Mouse (Mus musculus) R1 (cell line): Measurements from ENCODE around the gene Cdk12.

ENCODE experiments used
- DNase-seq: peaks from one replicate; pipeline ENCODE4 v3.0.0-alpha.2; 2018; ENCODE audit warnings: low read depth, low spot score

Gene Cdk12

DNA sequence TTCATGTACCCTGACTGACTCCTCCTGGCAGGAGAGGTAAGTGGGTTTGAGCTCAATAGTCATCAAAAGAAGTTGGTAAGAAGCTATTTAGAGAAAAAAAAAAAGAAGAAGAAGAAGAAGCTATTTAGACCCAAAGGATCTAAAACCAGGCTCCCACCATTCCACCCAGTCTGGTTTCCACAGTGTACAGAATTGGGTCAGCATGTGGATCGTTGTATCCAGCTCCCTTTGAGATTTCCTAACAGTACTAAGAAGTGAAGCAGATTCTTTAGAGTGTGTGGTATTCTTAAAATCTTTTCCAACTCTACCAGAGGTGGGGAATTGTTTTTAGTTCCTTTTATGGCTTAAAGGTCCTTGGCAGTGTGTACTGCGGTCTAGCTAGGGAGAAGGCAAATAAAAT is 50.9 kb downstream of the Cdk12 start:
- DNase-seq: no peak

DNA sequence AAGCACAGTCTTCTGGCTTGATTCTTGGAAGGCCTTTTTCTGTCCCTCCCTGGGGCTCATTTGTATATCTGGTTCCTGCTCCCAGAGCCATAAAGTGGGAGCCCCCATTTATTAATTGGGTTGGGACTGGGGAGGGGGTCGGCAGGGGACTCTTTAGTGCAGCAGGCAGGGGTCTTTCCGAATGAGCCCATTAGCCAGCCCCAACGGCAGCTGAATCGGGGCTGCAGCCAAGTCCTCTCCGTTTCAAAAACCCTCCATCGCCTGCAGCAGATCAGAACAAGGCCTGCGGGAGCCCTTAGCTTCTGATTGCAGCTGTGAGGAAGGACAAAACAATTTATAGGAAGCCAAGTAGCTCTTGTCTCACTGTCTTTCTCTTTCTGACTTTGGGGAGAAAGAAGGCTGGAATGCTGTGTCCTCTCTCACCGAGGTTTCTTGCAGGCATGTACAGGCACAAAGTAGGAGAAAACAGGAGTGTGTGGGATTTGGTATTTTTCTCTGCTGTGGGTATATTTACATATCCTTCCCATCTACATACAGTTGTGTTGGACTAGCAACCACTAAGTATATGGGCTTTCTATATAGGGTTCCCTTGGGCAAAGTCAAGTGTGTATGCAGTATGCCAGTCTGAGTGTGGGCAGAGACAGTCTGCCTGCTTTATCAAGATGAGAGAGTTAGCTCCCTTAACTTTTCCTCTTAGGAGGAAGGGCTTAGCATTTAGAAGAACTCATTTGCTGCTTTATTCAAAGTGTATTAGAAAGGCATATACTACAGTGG is 58.0 kb downstream of the Cdk12 start:
- DNase-seq: no peak

DNA sequence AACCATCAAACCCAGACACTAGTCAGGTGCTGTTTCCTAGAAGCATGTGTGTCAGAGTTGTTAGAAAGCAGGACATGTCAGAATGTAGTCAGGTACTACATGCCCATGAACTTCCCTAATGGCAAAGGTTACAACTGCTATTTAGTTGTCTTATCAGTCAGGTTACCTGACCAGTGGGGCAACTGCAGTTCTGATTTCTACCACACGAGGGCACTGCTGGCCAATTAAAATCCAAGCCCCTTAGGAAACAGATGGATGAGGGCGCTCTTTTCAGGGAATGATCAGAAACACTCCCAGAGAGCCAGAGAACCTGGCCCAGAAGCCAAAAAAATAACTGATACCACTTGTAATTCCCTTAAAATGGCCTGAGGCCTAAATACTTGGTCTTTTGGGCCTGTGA is 62.2 kb downstream of the Cdk12 start:
- DNase-seq: peak; percentile 82

DNA sequence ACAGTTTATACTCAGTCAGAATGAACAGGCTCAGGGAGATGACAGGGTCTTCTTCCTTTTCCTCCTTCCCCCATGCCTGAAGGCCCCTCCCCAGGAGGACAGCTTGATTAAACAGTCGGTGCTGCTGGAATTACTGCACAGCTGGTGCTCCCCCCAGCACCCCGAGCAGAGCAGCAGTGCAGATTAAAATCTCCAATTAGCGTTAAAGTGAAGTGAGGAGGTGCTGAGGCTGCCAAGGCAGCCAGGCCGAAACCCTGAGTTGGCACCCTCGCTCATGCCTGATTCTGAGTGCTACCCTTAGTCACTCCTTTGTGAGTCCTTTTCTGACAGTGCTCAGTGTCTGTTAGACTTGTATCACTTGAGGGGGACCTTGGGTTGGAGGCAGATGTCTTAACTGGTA is 63.0 kb downstream of the Cdk12 start:
- no peak for DNase-seq

DNA sequence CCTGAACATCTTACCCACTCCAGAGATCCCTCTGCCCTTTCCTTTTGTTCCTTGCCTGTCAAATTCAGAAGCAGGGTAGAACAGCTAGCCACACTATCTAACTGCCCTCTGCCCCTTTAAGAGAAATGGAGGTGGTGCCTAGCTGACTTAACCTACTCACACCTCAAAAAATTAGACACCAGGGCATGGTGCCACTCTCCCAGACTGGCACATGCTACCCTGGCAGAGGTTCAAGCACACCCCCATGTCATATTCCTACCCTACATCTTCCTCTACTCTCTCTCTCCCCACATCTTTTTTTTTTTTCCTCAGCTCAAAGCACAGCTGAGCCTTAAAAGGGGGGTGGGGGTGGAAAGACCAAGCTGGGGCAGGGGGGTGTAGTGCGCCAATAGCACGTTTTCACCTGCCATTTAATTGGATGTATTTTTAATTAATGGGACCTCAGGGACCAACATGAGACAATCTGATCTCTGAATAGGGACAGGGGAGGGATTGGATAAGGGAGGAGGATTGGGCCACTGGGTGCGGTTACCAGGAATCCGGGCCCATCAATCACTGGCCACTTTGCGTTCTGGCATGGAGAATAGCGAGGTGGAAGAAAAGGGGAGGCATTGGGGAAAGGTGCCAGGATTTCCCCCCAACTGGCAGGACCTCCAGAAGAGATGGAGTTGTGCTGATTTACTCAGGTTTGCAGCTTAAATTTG is 64.0 kb downstream of the Cdk12 start:
- no peak for DNase-seq

DNA sequence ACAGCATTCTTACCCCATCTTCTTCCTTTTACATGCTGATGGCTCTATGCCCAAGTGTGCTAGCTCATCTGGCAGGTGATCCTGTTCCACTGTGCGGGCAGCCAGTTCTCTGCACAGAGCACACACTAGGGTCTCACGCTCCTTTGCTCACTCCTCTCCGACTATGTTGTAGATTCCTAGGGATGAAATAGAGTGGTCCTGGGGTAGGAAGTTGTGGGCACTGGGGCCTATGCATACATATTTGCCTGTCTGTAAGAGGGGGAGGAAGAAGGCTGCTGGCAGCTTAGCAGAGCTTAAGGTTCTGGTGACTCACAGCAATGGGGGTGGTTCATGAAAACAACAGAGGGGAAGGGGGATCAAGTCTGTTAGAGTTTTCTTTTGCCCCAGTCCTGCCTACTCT is 67.2 kb downstream of the Cdk12 start:
- DNase-seq: no peak

DNA sequence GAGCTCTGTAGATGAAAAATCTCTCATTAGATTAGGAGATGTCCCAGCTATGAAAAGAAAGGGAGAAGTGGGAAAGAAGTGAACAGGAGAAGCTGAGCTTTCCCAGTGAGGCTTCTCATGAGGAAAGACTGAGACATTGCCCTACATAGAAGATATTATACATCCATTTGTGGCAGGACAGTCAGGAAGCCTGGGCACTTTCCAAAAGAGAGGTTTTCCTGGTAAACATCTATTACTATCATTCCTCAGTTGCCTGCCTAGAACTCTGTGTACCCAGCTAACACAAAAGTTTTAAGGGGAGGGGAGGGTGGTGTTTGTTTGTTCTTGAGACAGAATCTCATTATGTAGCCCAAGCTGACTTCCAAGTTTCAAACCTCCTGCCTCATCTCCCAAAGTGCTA is 67.6 kb downstream of the Cdk12 start:
- no peak for DNase-seq

DNA sequence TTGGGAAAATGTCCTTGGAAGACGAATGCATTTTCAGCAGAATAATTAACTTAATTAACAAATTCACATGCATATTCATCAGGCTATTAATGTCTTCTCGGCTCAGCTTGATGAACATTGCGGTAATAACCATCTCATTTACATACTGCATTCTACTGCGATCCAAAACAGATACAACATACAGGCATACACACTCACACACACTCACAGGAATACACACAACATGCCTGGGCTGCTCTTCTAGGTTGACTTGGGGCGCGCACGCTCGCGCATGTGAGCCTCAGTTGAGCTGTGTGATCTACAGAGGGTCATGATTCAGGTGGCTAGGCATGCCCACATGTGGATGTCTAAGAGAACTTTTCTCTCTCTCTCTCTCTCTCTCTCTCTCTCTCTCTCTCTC is 80.9 kb downstream of the Cdk12 start:
- DNase-seq: no peak

DNA sequence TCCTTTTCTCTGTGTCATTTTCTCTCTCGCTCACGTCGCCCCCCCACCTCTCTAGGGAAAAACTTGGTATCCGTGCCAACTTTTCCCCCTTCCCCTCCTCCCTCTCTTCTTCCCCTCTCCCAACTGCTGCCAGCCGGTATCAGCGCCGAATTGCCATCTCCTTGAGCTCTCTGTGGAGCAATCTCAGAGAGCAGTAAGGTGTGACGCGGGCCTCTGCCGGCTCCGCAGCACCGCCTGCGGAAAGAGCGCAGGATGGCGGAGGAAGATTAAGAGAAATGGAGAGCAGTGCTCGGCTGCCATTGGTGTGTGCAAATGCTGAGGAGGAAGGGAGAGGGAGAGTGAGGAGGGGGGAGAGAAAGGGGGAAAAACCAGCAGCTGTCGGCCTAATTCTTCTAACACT is 81.4 kb downstream of the Cdk12 start:
- DNase-seq: peak; percentile 49

DNA sequence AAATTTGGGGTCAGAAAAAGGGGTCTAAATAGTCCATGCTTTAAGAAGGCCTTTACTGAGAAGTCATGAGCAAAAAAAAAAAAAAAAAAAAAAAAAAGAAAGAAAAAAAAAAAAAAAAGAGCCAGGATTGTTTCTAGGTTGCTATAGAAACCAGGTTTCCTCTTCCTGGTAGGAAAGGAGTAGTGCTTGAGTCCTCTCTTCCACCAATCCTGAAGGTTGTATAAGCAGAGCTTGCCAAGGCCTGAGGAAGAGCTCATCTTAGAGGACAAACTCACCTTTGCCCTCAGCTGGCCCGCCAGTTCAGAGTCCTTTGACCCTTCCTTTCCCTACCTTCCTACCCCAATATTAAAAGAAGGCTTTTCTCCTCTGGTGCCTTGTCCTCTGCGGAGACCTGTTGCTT is 82.5 kb downstream of the Cdk12 start:
- peak; percentile 53 for DNase-seq

DNA sequence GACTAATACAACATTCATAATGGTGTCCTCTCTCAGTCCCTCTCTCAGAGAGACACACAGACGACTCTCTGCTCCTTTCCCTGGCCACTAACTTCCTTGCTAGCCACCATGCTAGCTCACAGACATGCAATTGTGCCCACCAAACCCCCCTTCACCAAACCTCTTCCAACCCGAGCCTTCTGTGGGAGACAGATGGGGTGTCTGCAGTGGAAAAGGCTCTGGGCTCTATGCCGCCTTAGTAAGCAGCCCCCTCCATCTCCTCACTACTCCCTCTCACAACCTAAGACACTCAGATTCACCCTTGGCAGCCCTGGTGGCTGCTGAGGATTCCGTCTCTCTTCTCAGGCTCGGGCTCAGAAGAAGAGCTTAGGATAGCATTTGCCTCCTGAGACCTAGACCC is 84.7 kb downstream of the Cdk12 start:
- no peak for DNase-seq

DNA sequence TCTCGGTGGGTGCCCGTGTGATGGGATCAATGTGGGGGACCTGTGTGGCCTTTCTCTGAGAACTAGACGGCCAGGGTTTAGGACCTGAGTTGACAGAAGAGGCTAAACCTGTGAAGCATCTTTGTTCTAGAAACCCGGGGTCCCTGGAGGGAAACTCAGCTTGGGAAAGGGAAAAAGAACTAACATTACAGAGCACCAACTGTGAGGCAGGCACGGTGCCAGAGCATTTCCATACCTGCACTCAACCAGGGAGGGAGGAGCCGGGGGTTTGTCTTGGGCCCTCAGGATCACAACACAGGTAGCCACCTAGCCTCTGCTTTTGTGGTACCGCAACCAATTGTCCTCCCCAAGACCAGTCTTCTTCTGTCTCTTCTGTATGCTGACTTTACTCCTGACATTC is 85.1 kb downstream of the Cdk12 start:
- DNase-seq: no peak

DNA sequence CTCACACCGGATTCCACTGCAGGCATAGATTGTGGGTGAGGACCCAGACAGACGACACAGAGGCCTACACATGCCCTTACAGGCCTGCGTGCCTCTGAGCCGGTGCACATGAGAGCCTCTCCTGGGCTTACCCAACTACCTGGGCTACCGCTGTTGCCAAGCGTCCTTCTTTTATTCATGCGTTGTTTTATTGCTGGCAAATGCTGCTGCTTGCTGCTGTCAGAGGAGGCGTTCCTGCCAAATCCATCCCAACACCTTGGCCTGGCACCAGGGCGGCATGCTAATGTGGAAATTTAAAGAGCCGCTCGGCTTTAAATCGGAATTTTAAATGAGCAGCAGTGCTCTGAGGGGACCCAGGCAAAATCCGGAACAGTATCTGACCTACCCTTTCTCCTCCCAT is 87.0 kb downstream of the Cdk12 start:
- DNase-seq: no peak

DNA sequence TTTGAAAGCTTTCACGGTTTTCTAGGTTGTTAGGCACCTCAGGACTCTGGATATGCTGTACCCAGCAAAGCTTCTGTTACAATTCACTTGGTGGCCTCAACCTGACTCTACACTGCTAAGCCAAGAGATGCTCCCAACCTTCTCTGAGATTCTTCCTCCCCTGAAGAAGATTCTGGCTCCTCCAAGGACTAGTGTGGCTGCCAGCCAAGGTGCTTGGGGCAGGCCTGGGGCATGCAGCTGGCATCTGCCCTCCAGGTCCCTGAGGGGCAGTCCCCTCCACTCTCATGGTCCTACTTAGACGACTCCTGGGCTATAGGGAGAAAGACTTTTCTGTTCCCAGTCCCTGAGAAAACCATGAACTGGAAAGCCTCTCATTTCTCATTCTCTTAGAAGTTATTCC is 88.0 kb downstream of the Cdk12 start:
- no peak for DNase-seq

DNA sequence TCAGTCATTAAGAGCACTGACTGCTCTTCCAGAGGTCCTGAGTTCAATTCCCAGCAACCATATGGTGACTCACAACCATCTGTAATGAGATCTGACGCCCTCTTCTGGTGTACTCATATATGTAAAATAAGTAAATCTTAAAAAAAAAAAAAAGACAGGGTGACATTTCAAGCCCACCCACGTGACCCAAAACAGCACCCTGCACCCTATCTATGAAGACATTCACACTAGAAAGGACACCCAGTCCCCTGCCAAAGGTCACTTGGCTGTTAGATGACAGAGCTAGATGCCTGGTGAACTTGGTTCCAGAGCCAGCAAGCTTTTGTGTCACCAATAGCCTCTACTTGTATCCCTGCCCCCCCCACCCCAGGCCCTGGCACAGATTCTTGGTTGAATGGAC is 90.2 kb downstream of the Cdk12 start:
- no peak for DNase-seq

DNA sequence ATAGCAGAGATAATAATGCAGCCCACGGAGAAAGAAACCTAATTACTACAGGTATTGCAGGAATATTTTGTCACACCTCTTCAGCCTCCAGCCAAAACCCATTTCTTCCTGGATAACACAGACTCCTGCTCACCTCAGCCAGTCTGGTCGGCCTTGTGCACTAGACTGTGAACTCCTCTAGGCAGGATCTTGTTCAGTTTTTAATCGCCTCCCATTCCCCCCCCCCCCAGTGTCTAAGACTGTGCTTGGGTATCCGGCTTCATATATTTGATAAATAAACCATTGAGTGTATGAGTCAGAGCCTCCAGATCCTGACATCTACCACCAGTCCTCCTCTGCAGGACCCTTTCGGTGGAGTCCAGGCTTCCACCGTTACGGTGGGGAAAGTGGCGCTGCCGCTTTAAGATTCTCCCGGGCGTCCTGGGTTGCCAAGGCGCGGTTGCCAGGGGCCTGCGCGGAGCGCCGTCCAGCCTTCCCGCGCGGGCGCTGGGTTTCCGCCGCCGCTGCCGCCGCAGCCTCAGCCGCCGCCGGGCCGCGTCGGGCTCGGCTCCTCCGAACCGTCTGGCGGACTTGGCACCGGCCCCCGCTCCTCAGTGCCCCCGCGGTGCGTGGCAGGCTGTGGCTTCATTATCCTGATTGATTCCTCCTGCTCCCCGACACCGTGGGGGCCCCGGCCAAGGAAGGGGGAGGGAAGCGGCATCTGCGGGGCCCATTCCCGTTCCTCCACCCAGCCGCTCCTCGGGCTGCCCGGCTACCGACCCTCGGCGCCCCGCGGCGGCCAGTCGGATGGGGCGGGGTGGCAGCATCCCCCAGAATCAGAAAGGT is 91.5 kb downstream of the Cdk12 start:
- DNase-seq: peak; percentile 64

DNA sequence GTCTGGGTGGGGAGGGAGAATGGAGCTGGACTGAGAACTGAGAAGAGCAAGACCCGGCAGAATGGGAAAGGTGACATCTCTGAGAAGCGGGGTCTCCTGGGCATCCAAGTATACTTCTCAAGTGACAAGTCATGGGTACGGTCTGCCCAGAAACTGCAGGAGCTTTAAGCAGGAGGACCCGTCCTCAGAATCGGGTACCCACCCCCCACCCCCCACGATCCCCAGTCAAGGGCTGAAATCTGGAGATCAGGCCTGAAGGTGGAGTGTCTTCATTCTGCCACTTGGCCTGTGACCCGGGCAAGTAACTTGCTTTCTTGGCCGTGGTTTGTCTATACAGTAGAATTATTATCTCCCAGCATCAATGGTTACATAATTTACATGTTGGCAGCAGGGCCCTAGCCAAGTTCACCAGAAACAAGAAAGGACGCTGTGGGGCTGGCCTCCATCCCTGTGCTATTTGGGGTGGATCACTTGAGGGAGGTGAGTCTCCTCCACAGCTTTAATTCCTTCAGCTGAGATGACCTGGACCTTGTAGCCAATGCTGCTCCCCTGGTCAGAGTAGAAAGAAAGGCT is 92.2 kb downstream of the Cdk12 start:
- peak; percentile 25 for DNase-seq

DNA sequence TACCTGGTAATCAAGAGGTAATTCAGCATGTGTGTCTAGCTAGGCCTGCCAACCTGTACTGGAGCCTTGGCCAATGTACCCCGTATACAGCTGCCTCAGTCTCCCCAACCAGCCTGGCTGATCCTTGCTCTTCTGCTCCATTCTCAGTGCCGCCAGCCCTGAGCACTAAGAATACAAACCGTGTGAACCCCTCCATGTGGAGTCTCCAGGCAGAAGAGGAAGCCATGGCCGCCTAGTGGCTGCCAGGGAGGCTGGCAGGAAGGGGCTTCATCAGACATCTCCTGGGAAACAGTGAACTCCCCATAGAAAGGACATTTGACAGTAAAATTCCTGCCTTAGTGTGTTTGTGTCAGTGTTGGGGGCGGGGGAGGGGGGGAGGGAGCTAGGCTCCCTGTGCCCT is 93.4 kb downstream of the Cdk12 start:
- DNase-seq: peak; percentile 78

DNA sequence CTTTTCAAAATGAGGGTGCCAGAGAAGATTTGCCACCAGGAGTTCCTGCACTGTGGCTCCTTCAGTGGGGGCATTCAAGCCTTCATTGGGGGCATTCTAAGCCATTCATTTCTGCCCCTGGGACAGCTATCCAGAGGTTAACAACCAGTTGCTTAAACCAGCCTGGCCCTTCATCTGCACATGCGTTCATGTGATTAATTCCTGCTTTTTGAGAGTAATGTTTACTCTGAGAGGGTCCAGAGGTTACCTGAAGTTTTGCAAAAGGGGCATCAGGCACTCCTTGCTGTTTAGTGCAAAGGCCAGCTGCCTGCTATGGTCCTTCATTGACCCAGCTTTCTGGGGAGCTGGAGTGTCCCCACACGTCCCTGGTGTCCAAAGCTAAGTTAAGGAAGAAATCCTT is 94.1 kb downstream of the Cdk12 start:
- no peak for DNase-seq

DNA sequence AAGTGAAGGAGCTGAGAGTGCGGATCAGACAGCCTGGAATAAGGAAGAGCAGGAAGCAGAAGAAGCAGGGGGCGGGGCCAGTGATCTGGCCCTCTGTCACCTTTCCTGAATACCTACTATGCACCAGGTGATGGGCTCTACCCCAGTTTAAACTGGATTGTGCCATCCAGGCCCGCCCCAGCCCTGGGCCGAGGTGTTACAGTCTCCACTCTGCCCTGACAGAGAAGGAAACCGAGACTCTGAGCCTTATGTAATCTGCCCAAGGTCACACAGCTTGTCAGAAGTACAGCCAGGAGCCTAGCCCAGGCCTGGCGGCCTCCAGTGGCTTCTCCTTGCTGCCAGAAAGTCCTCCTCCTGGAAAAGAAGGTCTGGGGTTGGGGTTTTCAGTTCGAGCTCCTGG is 94.9 kb downstream of the Cdk12 start:
- DNase-seq: peak; percentile 81

DNA sequence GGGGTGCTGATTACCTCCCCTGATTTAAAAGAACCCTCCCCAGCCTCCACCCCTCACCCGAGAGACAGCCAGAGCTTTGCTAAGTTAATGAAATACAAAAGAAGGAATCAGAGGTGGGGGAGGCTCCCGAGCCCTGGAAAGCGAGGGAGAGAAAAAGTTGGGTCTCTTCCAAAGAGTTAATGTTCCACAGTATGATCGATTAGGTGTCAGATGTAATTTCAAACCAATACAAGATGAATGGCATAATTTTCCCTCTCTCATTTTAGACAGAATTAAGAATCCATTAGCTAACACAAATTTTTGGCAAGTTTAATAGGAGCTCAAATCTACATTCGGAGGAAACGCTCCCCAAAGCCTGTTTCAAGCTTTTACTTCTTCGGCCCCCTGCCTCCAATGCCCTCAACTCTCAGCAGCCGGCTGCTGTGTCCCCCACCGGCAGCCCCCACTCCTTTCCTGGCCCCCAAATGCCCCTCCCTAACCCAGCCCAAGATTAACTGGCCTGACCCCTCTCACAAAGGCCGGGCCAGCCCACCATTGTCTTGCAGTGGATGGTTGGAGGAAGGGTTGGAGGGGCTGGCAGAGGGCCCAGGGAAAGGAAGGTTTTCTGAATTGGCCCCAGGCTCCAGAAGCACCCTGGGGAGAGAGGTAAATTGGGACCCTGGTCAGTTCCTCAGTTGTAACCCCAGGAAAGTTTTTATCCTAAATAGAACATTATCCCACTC is 95.8 kb downstream of the Cdk12 start:
- DNase-seq: peak; percentile 65
